Mouse (Mus musculus) fat pad, adult 2 months (tissue): Measurements from ENCODE around the gene Mrpl50.

Source experiments
- DNase-seq: peaks from one replicate; pipeline ENCODE4 v3.0.0-alpha.2; 2011; ENCODE audit warnings: low read depth, low spot score; ENCODE audit errors: extremely low read depth

Gene Mrpl50

DNA sequence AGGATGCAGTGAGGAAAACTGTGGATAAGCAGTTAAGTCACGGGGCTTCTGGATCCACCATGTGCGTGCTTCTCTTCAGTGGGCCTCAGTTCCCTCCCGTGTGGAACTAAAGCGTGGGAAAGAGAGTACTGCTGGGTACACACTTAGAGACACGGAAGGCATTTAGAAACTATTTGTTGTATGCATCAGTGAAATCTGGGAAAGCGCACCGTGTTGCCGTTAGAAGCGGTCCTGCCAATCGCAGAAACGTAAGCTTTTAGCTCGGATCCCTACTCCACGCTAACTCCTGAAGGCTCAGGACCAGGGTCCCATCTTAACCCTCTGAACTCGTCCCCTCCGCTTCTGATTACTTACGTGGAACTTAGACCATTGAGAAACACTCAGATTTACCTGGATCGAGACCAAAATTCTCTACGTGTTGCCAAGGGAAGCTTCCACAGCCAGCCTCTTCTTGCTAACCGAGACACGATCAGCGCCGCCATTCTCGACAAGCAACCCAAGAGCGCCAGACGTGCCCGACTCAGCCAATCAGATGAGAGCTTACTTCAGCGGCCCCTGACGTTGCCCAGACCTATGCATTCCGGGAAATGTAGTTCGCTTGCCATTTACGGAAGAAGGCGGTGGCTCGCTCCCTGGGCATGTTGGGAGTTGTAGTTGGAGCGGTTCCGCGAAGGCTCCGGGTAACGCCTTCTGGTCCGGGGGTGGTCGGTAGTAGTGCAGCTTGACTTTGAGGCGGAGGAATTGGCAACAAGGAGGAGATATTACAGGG is at the start of gene Mrpl50, which contains the start of gene Zfp189:
TSS of gene Mrpl50 (minus strand) at position 522 of the 769 bp plus-strand sequence.
TSS of gene Zfp189 (plus strand) at position 605 of the 769 bp plus-strand sequence.
- peak; percentile 73 for DNase-seq

- DNase-seq: no peak
Measured at GRCm38 (mm10) chr4:49567613-49568012, 46.7 kb upstream of the Mrpl50 start.

- DNase-seq: peak; percentile 11
Measured at GRCm38 (mm10) chr4:49559915-49560772, 39.3 kb upstream of the Mrpl50 start.

DNA sequence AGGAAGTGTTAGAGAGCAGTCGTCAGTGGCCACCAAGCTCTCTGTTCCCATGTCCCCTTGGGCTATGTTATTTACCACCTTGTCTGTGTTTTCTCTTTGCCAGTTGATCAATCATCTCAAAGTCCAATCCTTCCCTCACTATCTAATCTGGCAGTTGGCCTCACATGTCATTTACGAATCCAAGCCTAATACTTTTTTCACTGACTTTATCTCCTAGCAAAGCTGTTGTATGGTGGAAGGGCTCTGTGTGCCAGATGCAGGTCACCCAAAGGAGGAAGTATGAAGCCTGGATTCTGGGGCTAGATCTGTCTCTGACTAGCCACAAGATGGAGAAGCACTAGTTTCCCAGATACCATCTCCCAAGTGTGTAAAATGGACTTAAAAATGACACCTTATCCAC is 37.3 kb upstream of the Mrpl50 start:
- DNase-seq: no peak

DNA sequence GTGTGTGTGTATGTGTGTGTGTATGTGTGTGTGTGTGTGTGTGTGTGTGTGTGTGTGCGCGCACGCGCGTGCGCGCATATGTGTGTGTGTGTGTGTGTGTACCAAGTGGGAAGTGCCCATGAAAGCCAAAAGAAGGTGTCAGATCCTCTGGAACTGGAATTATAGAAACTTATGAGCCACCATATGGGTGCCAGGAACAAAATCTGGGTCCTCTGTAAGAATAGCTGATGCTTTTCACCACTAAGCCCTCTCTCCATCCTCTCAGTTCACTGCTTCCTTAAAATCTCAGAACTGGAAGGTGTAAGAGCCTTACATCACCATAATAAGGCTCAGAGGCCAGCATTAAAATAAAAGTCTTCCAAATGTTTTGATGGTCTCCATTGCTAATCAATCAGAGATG is 36.5 kb upstream of the Mrpl50 start:
- no peak for DNase-seq

- no peak for DNase-seq
Measured at GRCm38 (mm10) chr4:49553380-49553779, 32.5 kb upstream of the Mrpl50 start.

- no peak for DNase-seq
Measured at GRCm38 (mm10) chr4:49549383-49549782, 28.5 kb upstream of the Mrpl50 start, which contains the start of gene Aldob. Gene Aldob, minus strand, starts transcription at chr4:49549546.

- no peak for DNase-seq
Measured at GRCm38 (mm10) chr4:49547544-49548219, 26.8 kb upstream of the Mrpl50 start.

DNA sequence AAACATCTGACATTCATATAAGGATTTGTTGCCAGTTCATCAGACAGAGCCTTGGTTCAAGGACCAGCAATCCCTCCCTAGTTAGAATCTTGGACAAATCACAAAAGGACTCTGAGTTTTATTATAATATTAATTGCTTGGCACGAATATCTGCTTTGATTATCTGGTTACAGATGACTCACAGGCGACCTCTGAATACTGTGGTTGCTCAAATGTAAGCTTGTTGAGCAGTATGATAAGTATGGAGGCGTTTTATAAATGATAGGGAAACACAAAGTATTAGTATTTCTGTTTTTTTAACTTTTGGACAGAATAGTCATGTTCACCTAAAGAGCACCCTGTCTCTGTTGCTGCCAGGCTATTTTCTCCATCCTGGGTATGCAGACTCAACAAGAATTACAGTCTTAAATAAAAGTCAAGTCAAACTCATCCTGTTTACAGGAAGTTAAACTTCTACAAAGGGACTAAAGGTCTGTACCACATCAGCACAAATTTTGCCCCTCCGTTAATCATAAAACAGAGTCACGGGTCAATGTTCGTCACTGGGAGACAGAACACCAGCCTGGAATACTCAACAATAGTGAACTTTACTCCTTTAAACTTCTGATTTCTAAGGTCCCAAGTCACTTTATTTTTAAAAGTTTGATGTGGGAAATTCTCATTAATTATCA is 26.1 kb upstream of the Mrpl50 start:
- no peak for DNase-seq

- no peak for DNase-seq
Measured at GRCm38 (mm10) chr4:49546026-49546425, 25.1 kb upstream of the Mrpl50 start.

GRCm38 (mm10) chr4:49540966-49541365 is 20.1 kb upstream of the Mrpl50 start:
- DNase-seq: no peak

DNA sequence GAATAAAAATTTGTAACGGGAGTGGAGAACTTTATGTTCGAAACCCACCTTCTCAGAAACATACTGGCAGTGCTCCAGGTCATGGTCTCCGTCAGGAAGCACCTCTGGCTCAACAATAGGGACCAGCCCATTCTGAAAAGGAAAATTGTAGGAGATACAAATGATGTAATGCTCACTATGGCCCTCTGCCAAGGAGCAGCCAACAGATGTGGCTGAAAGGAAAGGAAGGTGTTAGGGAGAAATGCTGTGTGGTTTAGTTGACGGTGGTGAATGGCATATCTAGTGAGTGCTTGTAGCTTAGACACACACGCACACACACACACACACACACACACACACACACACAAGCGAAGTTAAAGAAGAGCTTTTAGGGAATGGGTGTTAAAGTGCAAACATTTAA is 18.8 kb upstream of the Mrpl50 start:
- no peak for DNase-seq

GRCm38 (mm10) chr4:49536671-49537070 is 15.8 kb upstream of the Mrpl50 start:
- DNase-seq: no peak

GRCm38 (mm10) chr4:49535675-49536294 is 14.9 kb upstream of the Mrpl50 start:
- DNase-seq: no peak

DNA sequence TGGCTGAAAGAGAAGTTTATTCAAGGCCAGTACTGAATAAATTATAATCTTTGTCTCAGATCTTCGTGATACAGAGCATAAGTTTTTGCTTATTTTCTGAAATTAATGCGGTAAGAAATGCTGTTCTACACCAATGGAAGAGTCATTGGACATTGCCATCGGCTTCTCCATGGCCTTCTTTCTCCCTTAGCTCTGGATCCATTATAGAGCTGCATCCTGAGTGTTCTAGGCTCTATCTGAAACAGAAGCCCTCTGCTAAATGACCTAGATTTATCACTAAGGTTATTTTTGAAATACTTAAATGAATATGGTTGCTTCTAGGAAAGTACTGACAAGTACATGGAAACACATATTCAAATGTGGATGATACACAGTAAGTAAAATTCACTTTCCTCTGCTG is 14.1 kb upstream of the Mrpl50 start:
- no peak for DNase-seq

DNA sequence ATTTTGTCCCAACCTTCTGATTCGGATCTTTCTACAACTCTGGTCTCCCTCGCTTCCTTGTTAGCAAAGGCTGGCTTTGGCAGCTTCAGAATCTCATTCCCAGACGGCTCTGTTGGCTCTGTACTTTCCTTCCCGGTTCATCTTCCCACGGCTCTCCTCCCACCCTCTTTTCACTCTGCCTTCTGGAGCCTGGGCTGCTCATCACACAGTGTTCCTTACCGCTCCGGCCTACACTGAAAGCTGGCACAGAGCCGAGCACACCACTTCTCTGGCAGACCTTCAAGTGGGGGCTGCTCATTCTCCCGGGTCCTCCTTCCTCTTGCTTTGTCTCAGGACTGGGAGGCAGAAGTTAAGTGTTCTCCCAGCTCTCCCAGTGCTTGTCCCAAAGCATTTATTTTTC is 1.7 kb upstream of the Mrpl50 start:
- no peak for DNase-seq

DNA sequence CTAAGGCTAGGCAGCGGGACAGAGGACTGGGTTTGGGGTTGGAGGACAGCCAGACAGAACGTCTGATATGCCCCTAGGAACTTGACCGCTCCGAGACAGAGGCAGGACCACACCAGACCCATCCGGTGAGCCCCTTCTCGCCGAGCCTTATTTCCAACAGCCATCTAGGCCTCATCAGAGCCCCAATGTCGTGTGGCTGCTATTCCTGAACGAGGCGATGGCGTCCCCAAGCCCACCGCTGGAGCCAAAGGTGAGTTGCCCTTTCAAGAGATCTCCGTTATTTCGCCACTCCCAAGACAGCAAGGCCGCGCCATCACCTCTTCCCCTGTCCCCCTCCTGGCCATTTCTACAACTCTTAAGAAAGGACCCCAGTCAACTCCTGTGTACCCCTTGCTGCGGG is 453 bp upstream of the Mrpl50 start:
- DNase-seq: no peak

- DNase-seq: no peak
Measured at GRCm38 (mm10) chr4:49519476-49519875, 1.4 kb downstream of the Mrpl50 start.

DNA sequence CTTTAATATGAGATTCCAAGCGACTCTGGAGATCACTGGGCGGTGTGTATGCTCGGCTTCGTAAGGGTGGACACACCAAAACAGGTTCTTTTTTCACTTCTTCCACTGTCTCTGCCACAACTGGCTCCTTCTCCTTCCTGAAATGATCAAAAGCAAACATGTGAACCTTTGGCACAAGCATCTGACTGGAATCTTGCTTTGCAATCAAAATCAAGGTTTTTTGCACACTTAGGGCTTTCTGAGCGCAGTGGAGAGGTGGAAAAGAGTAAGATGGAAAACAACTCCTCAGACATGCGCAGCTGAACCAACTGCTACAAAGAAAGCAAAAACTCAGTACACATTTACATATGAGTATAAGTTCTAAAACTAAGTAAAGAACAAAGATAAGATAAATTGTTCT is 6.5 kb downstream of the Mrpl50 start:
- no peak for DNase-seq

GRCm38 (mm10) chr4:49512636-49513035 is 8.3 kb downstream of the Mrpl50 start:
- no peak for DNase-seq
